Mouse (Mus musculus) embryonic fibroblast, embryonic 13.5 days (primary cell): ENCODE measurements at regions not wholly inside any gene's neighbourhood (a gene's known extent, or its start where the extent isn't known, plus 50 kb on each side); places are given as distances from the start of the nearest gene placed in this dataset.

ENCODE experiments used
- CTCF ChIP-seq: IDR thresholded peaks from 2 replicates; pipeline ENCODE4 v1.5.1; 2011; ENCODE audit warnings: mild to moderate bottlenecking, control low read depth, low read length, moderate library complexity, borderline replicate concordance; ENCODE audit not compliant: insufficient read depth
- POLR2A ChIP-seq: IDR thresholded peaks from 2 replicates; pipeline ENCODE4 v1.6.1; 2011; ENCODE audit warnings: low read depth, mild to moderate bottlenecking, control low read depth, low read length, moderate library complexity

DNA sequence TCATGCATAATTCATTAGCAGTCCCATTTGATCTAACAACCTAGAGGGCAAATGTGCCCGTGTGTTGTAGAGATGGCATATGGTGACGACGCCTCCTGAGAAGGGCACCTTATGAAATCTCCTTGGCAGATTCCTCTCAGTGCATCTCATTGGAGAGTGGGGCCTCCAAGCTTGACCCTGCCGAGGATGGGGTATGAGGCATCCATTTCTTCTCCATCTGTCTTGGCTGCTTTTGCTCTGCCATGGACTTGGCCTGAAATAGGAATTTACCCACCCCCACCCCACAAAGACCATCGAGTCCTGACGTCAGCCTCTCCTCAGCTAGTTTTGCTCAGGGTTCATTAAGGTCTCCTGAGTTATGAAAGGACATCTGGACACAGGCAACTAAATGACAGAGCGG lies 167.8 kb downstream of the Icos start:
- no peak for TF ChIP-seq POLR2A
- TF ChIP-seq CTCF, result no peak
